Mouse (Mus musculus) cerebellum, adult 2 months (tissue): ENCODE data around the gene Zeb2. TPM values are rescaled to one million over a fixed set of nuclear protein-coding genes. Genes with fewer than 3 reads are reported as not detected.
A peak's percentile ranks its signal among the peaks of the same experiment; 100 is the strongest.

ENCODE experiments used
- DNase-seq, 2 experiments: peaks; one replicate each; pipeline ENCODE4 v3.0.0; 2021
- H3K27ac ChIP-seq: fragments of 200-500 bp; 2 replicates; pipeline ENCODE4 v1.5.1; 2012; ENCODE audit warnings: low read length, control low read depth, inconsistent platforms; ENCODE audit not compliant: insufficient read depth
- H3K27me3 ChIP-seq: fragments of 200-500 bp; 2 replicates; pipeline ENCODE4 v1.6.1; 2012; ENCODE audit warnings: inconsistent platforms, mild to moderate bottlenecking, low read length, moderate library complexity; ENCODE audit not compliant: control insufficient read depth, insufficient read depth
- H3K4me1 ChIP-seq: fragments of 200-500 bp; 2 replicates; pipeline ENCODE4 v1.6.1; 2011; ENCODE audit warnings: low read length; ENCODE audit not compliant: control insufficient read depth, insufficient read depth
- H3K4me3 ChIP-seq: fragments of 200-500 bp; replicated peaks from 2 replicates; pipeline ENCODE3; 2011; ENCODE audit warnings: mild to moderate bottlenecking, low read depth, low read length, control low read depth; ENCODE audit not compliant: insufficient read depth
- CTCF ChIP-seq: fragments of 200-500 bp; IDR thresholded peaks from 2 replicates; pipeline ENCODE4 v1.5.1; 2011; ENCODE audit warnings: low read depth, mild to moderate bottlenecking, control low read depth, low read length, moderate library complexity, borderline replicate concordance; ENCODE audit not compliant: insufficient read depth
- POLR2A ChIP-seq: fragments of 200-500 bp; IDR thresholded peaks from 2 replicates; pipeline ENCODE4 v1.6.1; 2011; ENCODE audit warnings: low read length, control low read depth, borderline replicate concordance; ENCODE audit not compliant: insufficient read depth
- WGBS: fragments of 180-500 bp; shearing (Covaris S2); methylation state at CpG from one replicate; pipeline ENCODE4 v1.1.7; 2018; 5-methylcytosine and 5-hydroxymethylcytosine counted together
- polyA plus RNA-seq: library from polyadenylated mRNA; depleted of rRNA; stranded (reverse); fragments of >200 nt; gene quantifications from 2 replicates; pipeline ENCODE4 v1.2.3, GENCODE M21; 2012; rRNA removed

Gene Zeb2
- 35.8 and 40.5 TPM in 2 replicates for polyA plus RNA-seq

DNA sequence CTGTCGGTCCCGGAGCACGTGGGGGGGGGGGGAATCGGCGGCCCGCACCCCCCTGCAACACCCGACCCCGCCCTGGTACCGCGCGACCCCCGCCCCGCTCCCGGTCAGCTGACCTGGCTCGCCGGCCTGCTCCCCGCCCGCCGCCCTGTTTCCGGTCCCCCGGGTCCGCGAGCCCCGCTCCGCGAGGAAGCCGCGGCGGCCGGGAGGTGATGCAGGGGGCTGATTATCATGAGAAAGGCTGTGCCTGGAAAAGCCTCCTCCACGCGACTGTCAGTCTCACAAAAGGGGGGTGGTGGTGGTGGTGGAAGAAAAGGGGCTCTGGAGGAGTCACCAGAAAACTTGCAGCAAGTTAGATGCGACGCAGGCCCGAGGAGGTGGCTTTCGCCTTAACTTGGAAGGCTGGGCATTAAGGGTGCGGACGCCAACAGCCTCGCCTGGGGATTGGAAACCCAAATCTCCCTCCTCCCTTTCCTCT is at the start of gene Zeb2:
TSS of gene Zeb2 (minus strand) at position 309 of the 475 bp plus-strand sequence.
- H3K27ac ChIP-seq: peak within 1 kb of the TSS; percentile 38; the same call in 1 of the 2 replicates
- 0 out of 2 replicates have a peak, but pooled peaks cover 2% of the 10 kb centered on the region for H3K4me1 ChIP-seq
- DNase-seq: peak; percentile 31 to 44
- WGBS: 2% methylated on average over 39 of the region's 39 CpGs
- H3K27me3 ChIP-seq: peaks cover 9% of the 10 kb centered on the region; the same call in 1 of the 2 replicates
- TF ChIP-seq POLR2A (no peak), CTCF (no peak)
- peak within 1 kb of the TSS; percentile 7 for H3K4me3 ChIP-seq

DNA sequence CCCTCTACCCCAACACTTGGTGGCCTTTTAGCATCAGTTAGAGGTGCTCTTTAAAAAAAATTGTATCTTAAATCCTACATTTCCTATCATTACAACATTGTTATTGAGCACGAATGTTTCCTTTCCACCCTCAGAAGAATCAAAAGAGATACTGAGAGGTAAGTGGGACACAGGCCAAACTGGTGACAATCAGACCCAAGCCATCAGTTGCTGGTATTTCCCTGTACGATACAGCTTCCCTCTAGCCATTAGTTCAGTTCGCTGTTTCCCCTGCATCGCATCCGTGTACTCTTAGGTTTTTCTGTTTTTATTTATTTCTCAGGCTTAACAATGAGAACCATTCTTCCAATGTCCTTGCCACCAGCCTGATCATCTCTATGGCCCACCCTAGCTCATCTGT is 41.6 kb upstream of the Zeb2 start:
- TF ChIP-seq POLR2A: no peak
- TF ChIP-seq CTCF: no peak
- H3K4me3 ChIP-seq: no peak overlapping the region
- no peaks in the 10 kb centered on the region for H3K27me3 ChIP-seq
- no peaks in the 10 kb centered on the region for H3K4me1 ChIP-seq
- no peak overlapping the region for H3K27ac ChIP-seq
- no peak for DNase-seq
- 78% methylated on average over 5 of the region's 5 CpGs for WGBS

DNA sequence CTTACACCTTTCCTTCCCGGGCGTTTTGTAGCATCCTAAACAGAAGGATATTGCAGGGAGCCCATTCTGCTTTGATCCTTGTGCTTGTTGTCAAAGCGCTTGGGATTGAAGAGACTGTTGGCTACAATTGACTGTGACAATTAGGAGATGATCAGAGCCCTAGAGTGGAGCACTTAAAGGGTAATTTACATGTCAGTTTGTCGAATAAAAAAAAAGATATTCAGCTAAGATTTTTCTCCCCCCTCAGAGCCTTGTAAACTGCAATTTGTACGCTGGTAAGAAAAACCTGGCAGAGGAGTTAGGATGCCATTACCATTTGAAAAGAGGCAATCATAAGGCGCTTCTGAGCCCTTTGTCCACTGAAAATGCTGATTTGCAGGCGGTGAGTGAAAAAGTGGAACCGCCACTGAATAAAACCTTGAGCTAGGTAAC is 41.2 kb upstream of the Zeb2 start:
- WGBS: 22% methylated on average over 8 of the region's 8 CpGs
- Histone ChIP-seq H3K4me1 (no peaks in the 10 kb centered on the region), H3K27me3 (no peaks in the 10 kb centered on the region), H3K27ac (no peak overlapping the region), H3K4me3 (no peak overlapping the region)
- DNase-seq: no peak
- TF ChIP-seq POLR2A: no peak

DNA sequence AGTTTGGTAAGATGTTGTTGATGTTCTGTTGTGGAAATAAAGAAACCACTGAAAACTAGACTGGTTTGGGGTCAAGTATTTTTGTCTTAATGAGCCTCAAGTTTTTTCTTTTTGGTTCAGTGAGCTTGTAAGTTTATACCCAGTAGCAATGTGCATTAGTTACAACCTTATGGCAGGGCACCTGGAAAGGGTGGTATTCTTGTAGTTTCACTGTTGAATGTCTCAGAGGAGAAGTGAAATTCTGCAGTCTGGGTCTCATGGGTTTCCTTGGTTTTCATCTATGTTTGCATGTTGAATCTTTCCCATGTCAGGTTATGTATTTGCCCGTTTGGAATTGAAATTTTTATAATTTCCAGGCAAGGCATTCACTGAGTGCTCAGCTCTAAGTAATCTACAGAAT is 36.1 kb upstream of the Zeb2 start:
- no peaks in the 10 kb centered on the region for H3K4me1 ChIP-seq
- TF ChIP-seq POLR2A: no peak
- TF ChIP-seq CTCF: no peak
- no peak overlapping the region for H3K4me3 ChIP-seq
- H3K27ac ChIP-seq: no peak overlapping the region
- no peak for DNase-seq
- 73% methylated on average over 1 of the region's 1 CpGs for WGBS
- no peaks in the 10 kb centered on the region for H3K27me3 ChIP-seq

DNA sequence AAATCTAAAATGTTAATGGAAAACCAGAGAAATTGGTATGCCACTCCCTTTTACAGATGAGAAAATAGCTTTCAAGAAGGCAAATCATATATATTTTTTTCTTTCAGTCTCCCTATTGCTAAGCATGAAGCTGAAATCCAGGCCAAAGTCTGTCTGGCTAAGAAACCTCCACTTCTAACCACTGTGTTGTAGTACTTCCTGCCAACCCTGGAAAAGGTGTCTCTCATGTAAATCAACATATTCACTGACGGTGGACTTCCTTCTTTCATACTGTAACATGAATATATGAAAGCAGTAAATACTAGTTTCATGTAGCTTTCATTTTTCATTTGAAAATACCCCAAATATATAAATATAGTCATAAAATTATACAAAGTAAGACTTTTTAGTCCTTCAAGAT is 26.0 kb upstream of the Zeb2 start:
- no peak for TF ChIP-seq CTCF
- TF ChIP-seq POLR2A: no peak
- no peak overlapping the region for H3K27ac ChIP-seq
- no peak overlapping the region for H3K4me3 ChIP-seq
- H3K27me3 ChIP-seq: no peaks in the 10 kb centered on the region
- 92% methylated on average over 1 of the region's 1 CpGs for WGBS
- DNase-seq: no peak
- H3K4me1 ChIP-seq: no peaks in the 10 kb centered on the region

DNA sequence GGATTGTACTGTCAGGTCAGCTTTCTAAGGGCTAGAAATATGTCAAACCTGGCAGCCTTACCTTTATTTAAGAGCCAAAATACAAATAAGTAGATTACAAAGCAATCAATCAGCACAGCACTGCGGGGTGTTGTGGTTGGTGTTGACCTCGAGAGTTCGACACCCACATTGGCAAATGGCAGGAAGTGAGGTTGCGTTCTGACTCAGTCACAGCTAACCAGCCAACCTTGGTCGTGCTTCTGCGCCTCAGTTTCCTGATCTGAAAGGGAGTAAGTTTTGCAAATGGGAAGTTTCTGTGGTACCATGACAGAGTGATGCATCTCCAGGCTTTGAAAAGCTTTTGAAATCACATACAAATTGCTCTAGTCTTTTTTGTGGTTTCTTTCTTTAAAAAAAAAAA is 21.7 kb upstream of the Zeb2 start:
- 89% methylated on average over 6 of the region's 6 CpGs for WGBS
- TF ChIP-seq POLR2A (no peak), CTCF (no peak)
- DNase-seq: no peak
- H3K27me3 ChIP-seq: no peaks in the 10 kb centered on the region
- H3K4me1 ChIP-seq: no peaks in the 10 kb centered on the region
- H3K27ac ChIP-seq: no peak overlapping the region
- H3K4me3 ChIP-seq: no peak overlapping the region

DNA sequence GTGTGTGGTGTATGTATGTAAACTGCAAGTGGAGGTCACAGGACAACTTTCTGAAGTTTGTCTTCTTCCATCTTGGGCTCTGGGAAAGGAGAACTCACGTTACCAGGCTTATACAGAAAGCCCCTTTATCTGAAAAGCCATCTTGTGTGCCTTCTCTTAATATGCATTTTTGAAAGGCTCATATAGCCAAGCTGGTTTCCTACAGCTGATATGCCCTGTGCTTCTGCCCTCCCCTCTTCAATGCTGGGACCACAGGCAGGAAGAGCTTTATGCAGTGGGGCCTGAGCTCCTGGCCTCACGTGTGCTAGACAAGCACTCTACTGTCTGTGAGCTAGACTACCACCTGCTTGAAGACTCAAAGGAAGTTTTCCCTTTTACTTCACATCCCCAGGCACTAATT is 19.6 kb upstream of the Zeb2 start:
- H3K27ac ChIP-seq: no peak overlapping the region
- H3K4me3 ChIP-seq: no peak overlapping the region
- no peak for DNase-seq
- H3K27me3 ChIP-seq: no peaks in the 10 kb centered on the region
- no peaks in the 10 kb centered on the region for H3K4me1 ChIP-seq
- TF ChIP-seq POLR2A: no peak
- no peak for TF ChIP-seq CTCF
- WGBS: 90% methylated on average over 2 of the region's 2 CpGs

DNA sequence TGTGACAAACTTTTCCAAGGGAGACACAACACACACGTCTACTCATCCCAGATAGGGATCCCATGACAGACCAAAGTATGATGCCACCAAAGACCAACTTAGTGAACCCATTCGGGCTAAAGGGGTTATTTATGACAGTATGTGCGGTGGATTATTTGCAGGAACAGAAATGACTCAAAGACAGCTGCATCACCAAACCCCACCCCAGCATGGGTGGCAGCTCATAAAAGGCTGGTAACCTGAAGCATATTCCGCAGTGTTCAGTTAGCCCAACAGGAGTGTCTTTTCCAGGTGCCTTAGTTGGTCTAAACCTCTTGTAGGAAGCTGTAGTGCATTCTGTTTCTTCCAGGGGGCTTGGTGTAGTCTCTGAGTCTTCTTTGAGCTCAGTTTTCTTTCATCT is 16.0 kb upstream of the Zeb2 start:
- no peaks in the 10 kb centered on the region for H3K27me3 ChIP-seq
- no peak overlapping the region for H3K4me3 ChIP-seq
- DNase-seq: no peak
- no peaks in the 10 kb centered on the region for H3K4me1 ChIP-seq
- 92% methylated on average over 4 of the region's 4 CpGs for WGBS
- TF ChIP-seq POLR2A: no peak
- TF ChIP-seq CTCF: no peak
- H3K27ac ChIP-seq: no peak overlapping the region

DNA sequence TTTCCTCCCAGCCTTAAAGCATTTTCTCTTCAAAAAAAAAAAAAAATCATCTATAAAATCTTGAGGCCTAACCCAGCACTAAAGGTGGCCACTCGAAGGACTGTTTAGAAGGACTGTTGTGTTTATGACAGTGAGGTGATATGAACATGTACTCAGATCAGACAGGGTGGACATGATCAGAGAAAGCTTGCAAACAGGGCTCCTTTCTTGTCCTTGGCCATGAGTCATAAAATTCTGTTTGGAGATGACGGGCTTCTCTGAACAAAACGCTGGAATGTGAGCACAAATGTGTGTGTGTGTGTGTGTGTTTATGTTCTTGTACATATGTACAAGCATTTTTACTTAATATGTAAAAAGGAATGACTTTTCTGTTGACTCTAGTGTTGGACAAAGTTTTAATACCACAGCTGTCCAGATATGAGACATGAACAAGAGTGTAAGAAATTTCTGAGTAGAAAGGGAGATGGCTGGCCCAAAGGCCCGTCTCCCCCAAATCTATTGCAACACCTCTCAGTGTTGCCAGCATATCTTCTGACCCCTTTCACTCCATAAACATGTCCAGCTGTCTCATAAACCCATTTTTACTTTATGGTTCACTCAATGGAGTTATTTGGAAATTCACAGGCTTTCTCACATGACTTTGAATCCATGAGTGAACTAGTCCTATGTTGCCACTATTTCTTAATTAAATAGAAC is 13.4 kb upstream of the Zeb2 start:
- no peak for TF ChIP-seq POLR2A
- TF ChIP-seq CTCF: no peak
- 93% methylated on average over 4 of the region's 4 CpGs for WGBS

More for the DNA sequence above, 13.4 kb upstream of the Zeb2 start:
- H3K4me3 ChIP-seq: no peak overlapping the region
- H3K4me1 ChIP-seq: no peaks in the 10 kb centered on the region
- no peak for DNase-seq
- no peaks in the 10 kb centered on the region for H3K27me3 ChIP-seq
- no peak overlapping the region for H3K27ac ChIP-seq
